Mouse (Mus musculus): ENCODE measurements around the gene Col18a1. TPM values are rescaled to one million over a fixed set of nuclear protein-coding genes. Genes with fewer than 3 reads are reported as not detected.

Gene Col18a1
- polyA plus RNA-seq, 1 experiment from 2014 or later = 86.5 TPM

DNA sequence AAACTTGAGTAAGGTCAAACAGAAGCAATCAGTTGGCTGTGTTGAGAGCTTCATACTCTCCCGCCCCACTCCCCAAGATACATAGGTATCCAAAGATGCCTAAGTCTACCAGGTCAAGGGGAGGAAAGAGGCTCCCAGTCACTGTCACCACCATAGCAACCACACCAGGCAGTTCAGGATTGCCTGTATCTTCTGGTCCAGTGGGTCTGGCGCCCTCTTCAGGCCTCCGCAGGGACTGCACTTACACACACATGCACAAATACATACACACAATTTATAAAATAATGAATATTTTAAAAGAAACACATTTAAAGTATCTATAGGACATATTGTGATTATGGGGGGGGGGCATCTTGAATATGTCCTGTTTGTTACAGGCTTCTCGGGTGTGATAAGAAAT is 45.8 kb downstream of the Col18a1 start:
- Histone ChIP-seq H3K27ac (replicated peaks) (no peak overlapping the region), H3K9me3 (replicated peaks) (no peaks in the 10 kb centered on the region), H3K27me3 (no peaks in the 10 kb centered on the region), H3K4me2 (replicated peaks) (no peak overlapping the region), H3K4me3 (replicated peaks) (no peak overlapping the region), H3K36me3 (no peaks in the 10 kb centered on the region), H3K9ac (no peak overlapping the region), H3K4me1 (peaks cover 38% of the 10 kb centered on the region)
- 90% methylated on average over 4 of the region's 4 CpGs for WGBS
- no peak for ATAC-seq (ENCODE audit: insufficient number of reproducible peaks, low FRiP score, low TSS enrichment, low read depth)

DNA sequence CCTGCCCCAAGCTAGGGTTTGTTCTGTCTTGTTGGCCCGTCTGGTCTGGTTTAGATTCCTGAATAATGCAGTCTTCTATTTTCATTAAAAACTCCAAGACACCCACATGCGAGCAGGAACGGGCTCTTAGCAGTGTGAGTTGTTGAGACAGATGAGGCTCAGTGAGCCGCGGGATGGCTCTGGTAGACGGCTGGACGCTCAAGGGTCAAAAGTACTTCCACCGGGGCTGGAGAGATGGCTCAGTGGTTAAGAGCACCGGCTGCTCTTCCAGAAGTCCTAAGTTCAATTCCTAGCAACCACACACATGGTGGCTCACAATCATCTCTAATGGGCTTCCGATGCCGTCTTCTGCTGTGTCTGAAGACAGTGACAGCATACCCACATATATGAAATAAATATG is 46.9 kb downstream of the Col18a1 start:
- Histone ChIP-seq H3K36me3 (no peaks in the 10 kb centered on the region), H3K4me2 (replicated peaks) (no peak overlapping the region), H3K9me3 (replicated peaks) (no peaks in the 10 kb centered on the region), H3K27me3 (no peaks in the 10 kb centered on the region), H3K4me1 (peaks cover 36% of the 10 kb centered on the region), H3K27ac (replicated peaks) (0 out of 2 replicates have a peak overlapping the region, but pooled peaks have one; percentile 11), H3K4me3 (replicated peaks) (no peak overlapping the region), H3K9ac (no peak overlapping the region)
- no peak for ATAC-seq (ENCODE audit: insufficient number of reproducible peaks, low FRiP score, low TSS enrichment, low read depth)
- 62% methylated on average over 11 of the region's 11 CpGs for WGBS

DNA sequence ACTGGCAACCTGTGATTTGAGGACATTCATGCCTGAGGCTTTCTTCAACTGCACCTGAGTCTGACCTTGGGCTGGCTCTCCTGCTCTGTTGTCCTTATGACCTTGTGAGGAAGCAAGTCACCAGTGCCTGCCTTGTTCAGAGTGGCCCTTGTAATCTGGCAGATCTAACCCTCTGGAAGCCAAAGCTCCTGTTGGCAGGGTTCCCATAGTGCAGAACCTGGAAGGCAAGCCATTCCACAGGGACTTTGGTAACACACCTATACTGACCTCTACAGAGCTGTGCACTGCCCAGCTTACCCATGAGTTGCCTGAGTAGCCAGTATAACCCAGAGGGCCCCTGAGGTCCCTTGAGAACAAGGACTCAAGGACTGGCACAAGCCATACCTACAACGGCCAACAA is 48.0 kb downstream of the Col18a1 start:
- Histone ChIP-seq H3K9me3 (replicated peaks) (no peaks in the 10 kb centered on the region), H3K4me1 (peaks cover 39% of the 10 kb centered on the region), H3K36me3 (no peaks in the 10 kb centered on the region), H3K27ac (replicated peaks) (no peak overlapping the region; the same call in 1 of the 2 replicates), H3K27me3 (no peaks in the 10 kb centered on the region), H3K4me3 (replicated peaks) (no peak overlapping the region), H3K9ac (no peak overlapping the region), H3K4me2 (replicated peaks) (no peak overlapping the region)
- no peak for ATAC-seq (ENCODE audit: insufficient number of reproducible peaks, low FRiP score, low TSS enrichment, low read depth)
- 76% methylated on average over 1 of the region's 1 CpGs for WGBS

DNA sequence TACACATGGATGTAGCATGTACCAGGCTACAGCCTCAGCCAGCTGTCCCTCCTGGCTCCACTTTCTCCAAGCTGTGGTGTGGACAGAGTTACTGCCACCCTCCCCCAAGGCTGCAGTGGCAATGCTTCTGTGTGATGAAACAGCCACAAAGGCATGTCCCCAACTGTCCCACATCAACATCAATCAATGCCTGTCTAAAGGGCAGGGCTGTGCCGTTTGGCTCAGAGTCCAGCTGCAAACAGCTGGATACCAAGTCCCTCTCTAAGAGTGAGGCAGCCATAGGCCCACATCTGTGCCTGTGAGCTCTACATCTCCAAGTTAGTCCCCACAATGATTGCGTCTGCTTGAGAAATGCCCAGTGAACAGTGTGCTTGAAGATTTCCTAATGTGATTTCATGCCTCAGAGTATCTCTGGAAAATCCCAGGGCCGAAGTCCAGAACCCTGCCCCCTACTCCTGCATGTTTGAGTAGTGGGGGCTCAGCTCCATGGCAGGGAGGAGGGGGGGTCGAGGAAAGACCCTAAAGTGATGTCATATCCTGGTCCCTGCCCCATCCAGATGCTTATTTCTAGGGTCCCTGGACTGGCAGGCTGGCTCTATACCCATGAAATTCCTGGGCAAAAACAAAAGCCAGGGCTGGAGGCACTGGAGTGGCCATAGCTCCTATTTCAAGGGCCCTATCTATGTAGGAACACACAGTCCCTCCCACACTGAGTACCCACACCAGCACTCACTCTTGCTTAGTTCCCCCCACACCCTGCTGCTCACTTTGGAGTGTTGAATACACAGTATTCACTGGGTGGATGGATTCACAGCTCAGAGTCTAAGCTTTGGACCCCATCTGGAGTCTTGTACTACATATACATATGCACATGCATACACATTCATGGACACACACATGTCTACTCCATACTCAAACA is 49.6 kb downstream of the Col18a1 start:
- Histone ChIP-seq H3K27me3 (no peaks in the 10 kb centered on the region), H3K4me3 (replicated peaks) (no peak overlapping the region), H3K9ac (no peak overlapping the region), H3K4me2 (replicated peaks) (no peak overlapping the region), H3K4me1 (peaks cover 50% of the 10 kb centered on the region), H3K36me3 (no peaks in the 10 kb centered on the region), H3K27ac (replicated peaks) (peak overlapping the region; percentile 23; the same call in 1 of the 2 replicates), H3K9me3 (replicated peaks) (no peaks in the 10 kb centered on the region)
- peak; percentile 39 for ATAC-seq (ENCODE audit: insufficient number of reproducible peaks, low FRiP score, low TSS enrichment, low read depth)
- WGBS = 27% methylated on average over 4 of the region's 4 CpGs

DNA sequence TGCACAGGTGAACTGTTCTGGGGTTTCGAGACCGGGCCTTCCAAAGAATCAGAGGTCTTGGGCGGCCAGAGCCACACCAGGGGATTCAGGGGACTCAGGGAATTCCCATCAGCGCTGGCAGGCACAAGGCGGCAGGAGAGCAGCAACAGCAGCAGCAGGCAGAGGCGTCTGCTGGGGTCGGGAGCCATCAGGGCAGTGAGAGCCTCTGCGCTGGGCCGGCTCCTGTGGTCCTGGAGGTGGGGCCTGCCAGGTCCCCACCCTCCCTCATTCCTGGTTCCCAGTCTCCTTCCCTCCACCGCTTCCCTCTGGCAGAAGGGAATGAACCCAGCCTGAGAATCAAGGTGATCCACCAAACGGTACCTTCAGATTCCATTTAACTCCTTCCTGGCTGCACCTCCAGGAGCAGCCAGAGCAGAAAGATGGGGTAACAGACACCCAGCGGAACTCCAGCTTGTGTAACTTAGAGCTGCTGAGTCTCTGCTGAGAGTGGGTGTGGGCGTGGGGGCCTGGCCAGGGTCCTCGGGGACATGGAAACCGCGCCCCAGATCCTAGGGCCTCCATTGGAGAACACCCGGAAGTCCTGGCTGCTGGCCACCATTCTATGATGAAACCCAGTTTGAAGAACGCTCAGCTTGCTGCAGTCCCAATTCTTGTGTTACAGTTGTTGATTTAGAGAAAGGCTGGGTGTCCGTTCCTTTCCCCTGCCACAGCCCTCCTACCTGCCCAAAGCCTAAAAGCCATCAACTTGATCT is 52.7 kb downstream of the Col18a1 start:
- Histone ChIP-seq H3K36me3 (no peaks in the 10 kb centered on the region), H3K27ac (replicated peaks) (peak overlapping the region; percentile 17; the same call in 1 of the 2 replicates), H3K9me3 (replicated peaks) (no peaks in the 10 kb centered on the region), H3K4me2 (replicated peaks) (peak overlapping the region; percentile 39), H3K9ac (no peak overlapping the region), H3K4me1 (peaks cover 58% of the 10 kb centered on the region), H3K27me3 (no peaks in the 10 kb centered on the region), H3K4me3 (replicated peaks) (peak overlapping the region; percentile 11)
- ATAC-seq (ENCODE audit: insufficient number of reproducible peaks, low FRiP score, low TSS enrichment, low read depth) = no peak
- WGBS = 39% methylated on average over 19 of the region's 19 CpGs

DNA sequence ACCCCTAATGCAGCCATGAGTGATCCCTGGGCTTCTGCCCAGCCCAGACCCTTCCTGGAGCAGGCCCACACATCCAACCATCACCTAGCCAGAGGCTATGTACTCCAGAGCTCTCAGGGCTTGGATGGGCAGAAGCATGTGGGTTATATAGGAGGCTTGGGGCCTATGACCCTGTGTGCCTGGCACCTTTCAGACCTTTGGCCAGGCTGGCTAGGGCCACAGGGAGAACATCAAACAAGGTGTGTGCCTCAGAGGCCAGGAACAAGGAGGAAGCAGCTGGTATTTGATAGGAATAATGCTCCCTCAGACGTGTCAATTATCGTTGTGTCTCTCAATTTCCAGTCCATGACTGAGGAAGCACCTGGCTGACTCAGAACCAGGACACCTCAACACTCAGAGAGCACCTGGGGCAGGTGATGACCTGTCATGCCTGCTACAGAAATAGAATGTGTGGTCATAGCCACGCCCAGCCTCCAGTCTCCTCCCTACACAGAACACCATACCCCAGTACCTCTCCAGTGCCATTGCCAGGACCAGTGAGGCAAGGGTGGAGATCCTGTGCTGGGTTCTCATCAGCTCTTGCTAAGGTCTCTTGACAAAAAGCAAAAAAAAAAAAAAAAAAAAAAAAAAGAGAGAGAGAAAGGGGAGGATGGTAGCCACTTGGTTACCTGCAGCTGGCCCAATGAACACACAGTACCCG is 54.6 kb downstream of the Col18a1 start:
- Histone ChIP-seq H3K4me3 (replicated peaks) (peak overlapping the region; percentile 16; the same call in 1 of the 2 replicates), H3K9ac (no peak overlapping the region), H3K4me2 (replicated peaks) (peak overlapping the region; percentile 39; the same call in 1 of the 2 replicates), H3K9me3 (replicated peaks) (no peaks in the 10 kb centered on the region), H3K27ac (replicated peaks) (no peak overlapping the region), H3K27me3 (no peaks in the 10 kb centered on the region), H3K4me1 (peaks cover 46% of the 10 kb centered on the region), H3K36me3 (no peaks in the 10 kb centered on the region)
- 64% methylated on average over 4 of the region's 4 CpGs for WGBS
- peak; percentile 26; the same call in 1 of the 2 replicates for ATAC-seq (ENCODE audit: insufficient number of reproducible peaks, low FRiP score, low TSS enrichment, low read depth)

DNA sequence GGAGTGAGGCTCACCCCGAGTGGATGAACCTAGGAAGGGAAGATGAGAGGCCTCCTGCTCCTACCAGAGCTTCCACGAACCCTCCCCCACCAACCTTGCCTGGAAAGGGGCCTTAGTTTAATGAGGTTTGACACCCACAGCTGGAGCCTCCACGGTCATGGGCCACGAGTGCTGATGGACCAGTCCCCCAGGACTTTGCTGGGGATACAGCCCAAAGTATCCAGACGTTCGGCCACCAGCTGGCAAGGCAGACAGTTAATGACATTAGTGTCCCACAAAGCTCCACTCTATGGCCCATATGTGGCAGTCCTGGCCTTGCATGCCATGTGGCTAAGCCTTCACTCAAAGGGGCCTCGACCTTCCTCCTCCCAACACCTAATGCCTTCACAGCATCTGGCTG is 55.5 kb downstream of the Col18a1 start:
- H3K4me3 ChIP-seq (replicated peaks) = no peak overlapping the region
- H3K9me3 ChIP-seq (replicated peaks) = no peaks in the 10 kb centered on the region
- peaks cover 39% of the 10 kb centered on the region for H3K4me1 ChIP-seq
- no peaks in the 10 kb centered on the region for H3K36me3 ChIP-seq
- WGBS = 55% methylated on average over 7 of the region's 7 CpGs
- H3K4me2 ChIP-seq (replicated peaks) = peak overlapping the region; percentile 8; the same call in 1 of the 2 replicates
- no peak overlapping the region for H3K27ac ChIP-seq (replicated peaks)
- 0 out of 2 replicates have a peak, but pooled peaks have one; percentile 5 for ATAC-seq (ENCODE audit: insufficient number of reproducible peaks, low FRiP score, low TSS enrichment, low read depth)
- H3K27me3 ChIP-seq = no peaks in the 10 kb centered on the region
- H3K9ac ChIP-seq = no peak overlapping the region

DNA sequence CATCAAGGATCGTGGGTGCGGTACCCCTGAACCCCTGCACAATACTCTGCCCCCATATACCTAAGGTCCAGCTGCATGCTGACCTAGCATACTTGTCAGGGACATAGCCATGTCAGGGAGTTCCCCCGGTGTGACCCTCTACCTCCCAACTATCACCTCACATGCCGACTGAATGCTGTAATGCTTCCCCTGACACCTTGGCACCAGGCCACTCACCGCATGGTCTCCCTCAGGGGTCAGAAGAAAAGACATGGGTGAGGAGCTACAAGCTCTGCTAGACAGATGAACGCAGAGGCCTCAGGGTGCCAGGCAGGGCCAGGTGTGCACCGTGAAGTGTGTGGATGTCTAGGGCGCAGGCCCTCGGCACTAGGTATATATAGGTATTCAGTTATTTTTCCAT is 56.3 kb downstream of the Col18a1 start:
- Histone ChIP-seq H3K4me2 (replicated peaks) (no peak overlapping the region), H3K27ac (replicated peaks) (no peak overlapping the region)
- 83% methylated on average over 9 of the region's 9 CpGs for WGBS

DNA sequence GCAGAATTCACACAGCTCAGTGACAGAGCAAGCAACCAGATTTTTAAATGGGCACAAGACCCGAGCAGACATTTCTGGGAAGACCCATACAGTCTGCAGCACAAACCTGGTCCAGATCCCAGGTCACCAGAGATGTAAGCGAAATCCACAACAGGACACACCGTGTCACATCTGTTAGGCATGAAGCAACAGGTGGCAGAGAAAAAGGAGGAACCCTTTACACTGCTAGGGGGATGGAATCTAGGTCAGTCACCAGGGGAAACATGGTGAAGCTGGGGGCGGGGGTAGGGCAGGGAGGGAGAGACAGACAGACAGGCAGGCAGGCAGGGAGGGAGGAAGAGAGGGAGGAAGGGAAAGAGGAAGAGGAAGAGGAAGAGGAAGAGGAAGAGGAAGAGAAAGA is 58.2 kb downstream of the Col18a1 start:
- peaks cover 24% of the 10 kb centered on the region for H3K4me1 ChIP-seq
- no peak overlapping the region for H3K4me3 ChIP-seq (replicated peaks)
- H3K27ac ChIP-seq (replicated peaks) = no peak overlapping the region
- no peak for ATAC-seq (ENCODE audit: insufficient number of reproducible peaks, low FRiP score, low TSS enrichment, low read depth)
- WGBS = 73% methylated on average over 3 of the region's 4 CpGs
- no peak overlapping the region for H3K9ac ChIP-seq
- no peaks in the 10 kb centered on the region for H3K27me3 ChIP-seq
- H3K4me2 ChIP-seq (replicated peaks) = no peak overlapping the region
- no peaks in the 10 kb centered on the region for H3K36me3 ChIP-seq
- H3K9me3 ChIP-seq (replicated peaks) = no peaks in the 10 kb centered on the region

More for the DNA sequence above, 56.3 kb downstream of the Col18a1 start:
- no peaks in the 10 kb centered on the region for H3K27me3 ChIP-seq
- no peak overlapping the region for H3K4me3 ChIP-seq (replicated peaks)
- no peaks in the 10 kb centered on the region for H3K9me3 ChIP-seq (replicated peaks)
- peaks cover 39% of the 10 kb centered on the region for H3K4me1 ChIP-seq
- no peaks in the 10 kb centered on the region for H3K36me3 ChIP-seq
- H3K9ac ChIP-seq = no peak overlapping the region
- no peak for ATAC-seq (ENCODE audit: insufficient number of reproducible peaks, low FRiP score, low TSS enrichment, low read depth)

DNA sequence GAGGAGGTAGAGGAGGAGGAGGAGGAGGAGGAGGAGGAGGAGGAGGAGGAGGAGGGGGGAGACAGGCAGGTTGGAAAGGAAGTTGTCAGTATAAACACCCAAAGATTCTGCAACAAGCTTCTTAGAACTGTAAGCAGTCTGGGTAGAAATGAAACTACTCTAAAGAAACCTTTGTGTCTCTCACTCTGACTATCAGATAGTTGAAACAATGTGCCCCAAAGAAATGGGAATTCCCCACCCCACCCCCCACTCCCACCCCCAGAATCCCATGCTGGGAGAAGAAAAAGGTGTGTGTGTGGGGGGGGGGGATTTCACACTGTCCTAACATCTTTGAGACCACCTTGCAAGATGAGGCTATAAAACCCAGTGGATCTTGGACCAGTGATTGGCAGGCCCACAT is 62.0 kb downstream of the Col18a1 start:
- H3K4me2 ChIP-seq (replicated peaks) = no peak overlapping the region

DNA sequence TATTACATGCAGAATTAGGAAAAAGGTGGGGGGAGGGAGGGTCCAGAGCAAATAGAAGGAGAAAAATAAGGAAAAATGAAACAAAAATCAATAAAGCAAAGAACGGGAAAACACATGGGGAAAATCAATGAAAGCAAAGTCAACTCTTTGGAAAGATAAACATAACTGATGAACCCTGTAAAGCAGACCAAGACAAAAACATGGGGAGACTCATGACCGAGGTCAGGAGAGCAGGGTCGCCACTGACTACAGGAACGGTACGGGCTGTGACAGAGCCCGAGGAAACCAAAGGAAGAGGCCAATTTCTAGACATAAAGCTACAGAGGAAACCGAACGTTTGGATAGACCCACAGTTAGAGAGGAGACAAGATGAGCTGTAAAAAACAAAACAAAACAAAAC is 62.7 kb downstream of the Col18a1 start:
- Histone ChIP-seq H3K4me2 (replicated peaks) (no peak overlapping the region), H3K27ac (replicated peaks) (no peak overlapping the region), H3K4me3 (replicated peaks) (no peak overlapping the region), H3K4me1 (no peaks in the 10 kb centered on the region), H3K9ac (no peak overlapping the region), H3K9me3 (replicated peaks) (no peaks in the 10 kb centered on the region), H3K27me3 (no peaks in the 10 kb centered on the region), H3K36me3 (no peaks in the 10 kb centered on the region)
- 56% methylated on average over 8 of the region's 8 CpGs for WGBS
- ATAC-seq (ENCODE audit: insufficient number of reproducible peaks, low FRiP score, low TSS enrichment, low read depth) = no peak

More for the DNA sequence above, 62.0 kb downstream of the Col18a1 start:
- H3K27me3 ChIP-seq = no peaks in the 10 kb centered on the region
- H3K9me3 ChIP-seq (replicated peaks) = no peaks in the 10 kb centered on the region
- no peak for ATAC-seq (ENCODE audit: insufficient number of reproducible peaks, low FRiP score, low TSS enrichment, low read depth)
- H3K9ac ChIP-seq = no peak overlapping the region
- H3K4me3 ChIP-seq (replicated peaks) = no peak overlapping the region
- H3K27ac ChIP-seq (replicated peaks) = no peak overlapping the region
- no peaks in the 10 kb centered on the region for H3K36me3 ChIP-seq
- H3K4me1 ChIP-seq = no peaks in the 10 kb centered on the region
